Mouse (Mus musculus) midbrain, embryonic 13.5 days (tissue): Measurements from ENCODE around the gene Serpina9. TPM values are rescaled to one million over a fixed set of nuclear protein-coding genes. Genes with fewer than 3 reads are reported as not detected.

Experiments used
- ATAC-seq: fragments of 200-750 bp; cut with Nextera tagmentation; 2 replicates; pipeline ENCODE4 v1.8.0; 2017; ENCODE audit warnings: mild to moderate bottlenecking, moderate TSS enrichment, moderate library complexity
- H3K27ac ChIP-seq: fragments of 300-500 bp; sonication (generic); 2 replicates; pipeline ENCODE4 v1.5.1; 2015; ENCODE audit warnings: inconsistent platforms, mild to moderate bottlenecking, moderate library complexity
- H3K27me3 ChIP-seq: fragments of 300-500 bp; sonication (generic); 2 replicates; pipeline ENCODE4 v1.6.1; 2015; ENCODE audit warnings: mild to moderate bottlenecking, inconsistent platforms
- H3K36me3 ChIP-seq: fragments of 300-500 bp; sonication (generic); 2 replicates; pipeline ENCODE4 v1.6.1; 2015; ENCODE audit warnings: mild to moderate bottlenecking, inconsistent platforms
- H3K4me1 ChIP-seq: fragments of 300-500 bp; sonication (generic); replicated peaks from 2 replicates; pipeline ENCODE4 v1.6.1; 2015; ENCODE audit warnings: inconsistent platforms
- H3K4me2 ChIP-seq: fragments of 300-500 bp; sonication (generic); replicated peaks from 2 replicates; pipeline ENCODE4 v1.6.1; 2015; ENCODE audit warnings: moderate library complexity, mild to moderate bottlenecking, inconsistent platforms
- H3K4me3 ChIP-seq: fragments of 300-500 bp; sonication (generic); replicated peaks from 2 replicates; pipeline ENCODE4 v1.5.1; 2015; ENCODE audit warnings: mild to moderate bottlenecking, inconsistent platforms
- H3K9ac ChIP-seq: fragments of 300-500 bp; sonication (generic); replicated peaks from 2 replicates; pipeline ENCODE4 v1.6.1; 2015; ENCODE audit warnings: mild to moderate bottlenecking, inconsistent platforms
- H3K9me3 ChIP-seq: fragments of 300-500 bp; sonication (generic); 2 replicates; pipeline ENCODE4 v1.6.1; 2016; ENCODE audit warnings: mild to moderate bottlenecking, inconsistent platforms
- WGBS: fragments of 180-500 bp; shearing (Covaris S2); methylation state at CpG from one replicate; pipeline ENCODE4 v1.1.7; 2015; 5-methylcytosine and 5-hydroxymethylcytosine counted together
- polyA plus RNA-seq: library from polyadenylated mRNA; unstranded; fragments of >200 nt; fragmentation: Nextera tagmentation; extraction: Ambion mirVana; gene quantifications from 2 replicates; pipeline ENCODE4 v1.2.1, GENCODE M21; 2015

Serpina9 gene
- not detected in 2 replicates for polyA plus RNA-seq

GRCm38 (mm10) chr12:104013620-104014019, at the start of gene Serpina9:
TSS of gene Serpina9 (minus strand) at chr12:104013755.
- no peak for ATAC-seq
- H3K4me1 ChIP-seq = no peaks in the 10 kb centered on the region
- H3K4me2 ChIP-seq = no peak within 1 kb of the TSS
- no peaks in the 10 kb centered on the region for H3K27me3 ChIP-seq
- H3K4me3 ChIP-seq = no peak within 1 kb of the TSS
- WGBS = 92% methylated on average over 6 of the region's 6 CpGs
- H3K9ac ChIP-seq = no peak within 1 kb of the TSS
- no peaks in the 10 kb centered on the region for H3K9me3 ChIP-seq
- H3K36me3 ChIP-seq = no peaks in the 10 kb centered on the region
- H3K27ac ChIP-seq = no peak within 1 kb of the TSS

DNA sequence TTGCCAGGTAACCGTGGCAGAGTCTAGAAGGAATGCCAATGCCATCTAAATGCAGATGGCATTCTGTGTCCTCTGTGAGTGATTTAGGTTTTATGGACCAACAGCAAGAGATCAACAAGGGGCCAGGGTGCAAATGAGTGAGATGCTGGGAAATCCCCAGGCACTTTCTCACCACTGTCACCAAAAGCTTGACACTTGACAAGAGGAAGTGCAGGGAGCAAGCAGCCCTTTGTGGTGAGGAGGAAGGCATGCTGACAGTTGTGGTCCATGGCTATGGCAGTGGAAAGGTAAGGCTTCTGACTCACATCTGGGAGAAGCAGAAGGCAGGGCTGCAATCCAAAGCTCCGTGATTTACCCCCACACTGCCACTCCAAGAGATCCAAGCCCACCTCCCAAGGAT, 48.3 kb upstream of the Serpina9 start:
- no peak for ATAC-seq
- no peaks in the 10 kb centered on the region for H3K9me3 ChIP-seq
- WGBS = 53% methylated on average over 2 of the region's 2 CpGs

DNA sequence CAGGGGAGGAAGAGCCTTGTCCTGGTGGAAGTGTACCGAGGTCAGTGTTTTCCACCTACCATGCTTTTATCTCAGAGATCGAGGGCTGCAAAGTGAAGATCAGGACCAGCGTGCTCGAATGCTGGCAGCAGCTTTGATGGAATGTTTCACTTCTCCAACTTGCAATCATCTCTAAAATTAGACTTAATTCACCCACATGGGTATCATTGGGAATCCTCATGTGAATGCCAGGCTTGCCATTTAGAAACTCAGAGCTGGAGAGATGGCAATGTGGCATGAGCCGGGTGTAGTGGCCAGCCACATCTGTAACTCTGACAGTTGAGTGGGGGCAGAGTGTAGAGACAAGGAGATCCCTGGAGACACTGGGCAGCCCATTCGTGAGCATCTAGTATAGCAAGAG, 46.6 kb upstream of the Serpina9 start:
- Histone ChIP-seq H3K27me3 (no peaks in the 10 kb centered on the region), H3K27ac (no peak overlapping the region), H3K36me3 (no peaks in the 10 kb centered on the region), H3K9me3 (no peaks in the 10 kb centered on the region), H3K9ac (no peak overlapping the region), H3K4me1 (no peaks in the 10 kb centered on the region), H3K4me2 (no peak overlapping the region), H3K4me3 (no peak overlapping the region)
- ATAC-seq = no peak
- WGBS = 81% methylated on average over 6 of the region's 6 CpGs

More for the DNA sequence above, 48.3 kb upstream of the Serpina9 start:
- H3K4me1 ChIP-seq = peaks cover 3% of the 10 kb centered on the region; the same call in 1 of the 2 replicates
- no peak overlapping the region for H3K4me3 ChIP-seq
- no peak overlapping the region for H3K4me2 ChIP-seq
- H3K9ac ChIP-seq = no peak overlapping the region
- H3K36me3 ChIP-seq = no peaks in the 10 kb centered on the region
- no peak overlapping the region for H3K27ac ChIP-seq
- H3K27me3 ChIP-seq = no peaks in the 10 kb centered on the region

- Histone ChIP-seq H3K4me1 (no peaks in the 10 kb centered on the region), H3K4me3 (no peak overlapping the region), H3K4me2 (no peak overlapping the region), H3K36me3 (no peaks in the 10 kb centered on the region), H3K9ac (no peak overlapping the region), H3K27me3 (no peaks in the 10 kb centered on the region), H3K9me3 (no peaks in the 10 kb centered on the region), H3K27ac (no peak overlapping the region)
- no peak for ATAC-seq
- 86% methylated on average over 7 of the region's 7 CpGs for WGBS
Measured at GRCm38 (mm10) chr12:104057531-104057930, 44.0 kb upstream of the Serpina9 start.

- H3K4me3 ChIP-seq = no peak overlapping the region
- H3K27ac ChIP-seq = no peak overlapping the region
- no peaks in the 10 kb centered on the region for H3K36me3 ChIP-seq
- 64% methylated on average over 4 of the region's 4 CpGs for WGBS
- no peaks in the 10 kb centered on the region for H3K27me3 ChIP-seq
- H3K4me2 ChIP-seq = no peak overlapping the region
- no peaks in the 10 kb centered on the region for H3K9me3 ChIP-seq
- ATAC-seq = no peak
- H3K4me1 ChIP-seq = no peaks in the 10 kb centered on the region
- no peak overlapping the region for H3K9ac ChIP-seq
Measured at GRCm38 (mm10) chr12:104057050-104057449, 43.5 kb upstream of the Serpina9 start.

DNA sequence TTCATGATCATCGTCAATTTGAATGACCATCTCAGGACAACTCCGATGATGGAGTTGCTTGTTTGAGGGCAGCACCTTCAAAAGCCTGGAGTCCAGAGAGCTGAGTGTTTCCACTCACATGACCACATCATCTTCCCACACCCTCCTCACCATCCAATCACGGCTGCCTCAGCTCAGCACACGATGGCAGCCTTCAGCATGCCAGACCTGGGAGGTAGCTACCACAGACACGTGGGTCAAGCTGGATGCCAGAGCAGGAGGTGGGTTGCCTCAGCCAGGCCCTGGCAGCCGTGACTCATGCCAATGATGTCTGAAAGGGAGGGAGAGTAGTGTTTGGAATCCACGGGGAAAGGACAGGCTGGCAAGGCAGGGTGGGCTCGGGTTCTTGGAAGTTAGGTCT, 42.2 kb upstream of the Serpina9 start:
- Histone ChIP-seq H3K36me3 (no peaks in the 10 kb centered on the region), H3K4me2 (no peak overlapping the region)
- 86% methylated on average over 8 of the region's 8 CpGs for WGBS

GRCm38 (mm10) chr12:104053995-104054394, 40.4 kb upstream of the Serpina9 start:
- no peaks in the 10 kb centered on the region for H3K9me3 ChIP-seq
- no peak overlapping the region for H3K4me3 ChIP-seq
- no peak overlapping the region for H3K4me2 ChIP-seq
- no peaks in the 10 kb centered on the region for H3K27me3 ChIP-seq
- WGBS = 64% methylated on average over 1 of the region's 1 CpGs
- H3K36me3 ChIP-seq = no peaks in the 10 kb centered on the region
- no peak overlapping the region for H3K9ac ChIP-seq
- no peak overlapping the region for H3K27ac ChIP-seq
- H3K4me1 ChIP-seq = no peaks in the 10 kb centered on the region
- ATAC-seq = no peak

More for the DNA sequence above, 42.2 kb upstream of the Serpina9 start:
- Histone ChIP-seq H3K27me3 (no peaks in the 10 kb centered on the region), H3K4me1 (no peaks in the 10 kb centered on the region), H3K9ac (no peak overlapping the region), H3K27ac (no peak overlapping the region), H3K4me3 (no peak overlapping the region), H3K9me3 (no peaks in the 10 kb centered on the region)
- no peak for ATAC-seq

DNA sequence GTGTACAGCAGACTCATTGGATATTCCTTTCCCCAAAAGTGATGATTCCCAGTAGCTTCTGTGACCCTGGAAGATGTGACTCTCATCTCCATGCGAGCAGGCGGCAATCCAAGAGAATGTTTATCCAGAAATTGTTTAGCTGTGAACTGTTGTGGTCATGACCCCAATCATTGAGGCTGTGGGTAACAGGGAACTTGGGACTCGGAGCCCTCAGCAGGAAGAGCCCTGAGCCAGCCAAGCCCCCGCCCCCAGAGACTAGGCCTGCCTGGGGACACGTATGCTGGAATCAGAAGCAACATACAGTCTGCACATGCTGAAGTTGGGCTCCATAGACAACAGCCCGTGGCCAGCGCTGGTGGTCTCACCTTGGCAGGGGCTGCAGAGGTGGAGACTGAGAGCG, 32.2 kb upstream of the Serpina9 start:
- no peak overlapping the region for H3K4me2 ChIP-seq
- no peaks in the 10 kb centered on the region for H3K4me1 ChIP-seq
- H3K36me3 ChIP-seq = no peaks in the 10 kb centered on the region
- WGBS = 86% methylated on average over 8 of the region's 8 CpGs
- H3K9ac ChIP-seq = no peak overlapping the region
- H3K9me3 ChIP-seq = no peaks in the 10 kb centered on the region
- H3K4me3 ChIP-seq = no peak overlapping the region
- no peak for ATAC-seq
- no peaks in the 10 kb centered on the region for H3K27me3 ChIP-seq
- no peak overlapping the region for H3K27ac ChIP-seq

GRCm38 (mm10) chr12:104044343-104044742, 30.8 kb upstream of the Serpina9 start, which contains the start of gene Serpina12:
TSS of gene Serpina12 (minus strand) at chr12:104044443.
- Histone ChIP-seq H3K4me2 (no peak within 1 kb of the TSS), H3K36me3 (no peaks in the 10 kb centered on the region), H3K4me1 (no peaks in the 10 kb centered on the region), H3K27ac (no peak within 1 kb of the TSS), H3K27me3 (no peaks in the 10 kb centered on the region), H3K9me3 (no peaks in the 10 kb centered on the region), H3K9ac (no peak within 1 kb of the TSS), H3K4me3 (no peak within 1 kb of the TSS)
- no peak for ATAC-seq
- WGBS = 92% methylated on average over 7 of the region's 7 CpGs

GRCm38 (mm10) chr12:104042753-104043152, 29.2 kb upstream of the Serpina9 start:
- no peaks in the 10 kb centered on the region for H3K27me3 ChIP-seq
- no peaks in the 10 kb centered on the region for H3K4me1 ChIP-seq
- no peak overlapping the region for H3K27ac ChIP-seq
- H3K9ac ChIP-seq = no peak overlapping the region
- H3K9me3 ChIP-seq = no peaks in the 10 kb centered on the region
- 93% methylated on average over 2 of the region's 2 CpGs for WGBS
- H3K4me3 ChIP-seq = no peak overlapping the region
- no peak overlapping the region for H3K4me2 ChIP-seq
- no peaks in the 10 kb centered on the region for H3K36me3 ChIP-seq
- ATAC-seq = no peak

DNA sequence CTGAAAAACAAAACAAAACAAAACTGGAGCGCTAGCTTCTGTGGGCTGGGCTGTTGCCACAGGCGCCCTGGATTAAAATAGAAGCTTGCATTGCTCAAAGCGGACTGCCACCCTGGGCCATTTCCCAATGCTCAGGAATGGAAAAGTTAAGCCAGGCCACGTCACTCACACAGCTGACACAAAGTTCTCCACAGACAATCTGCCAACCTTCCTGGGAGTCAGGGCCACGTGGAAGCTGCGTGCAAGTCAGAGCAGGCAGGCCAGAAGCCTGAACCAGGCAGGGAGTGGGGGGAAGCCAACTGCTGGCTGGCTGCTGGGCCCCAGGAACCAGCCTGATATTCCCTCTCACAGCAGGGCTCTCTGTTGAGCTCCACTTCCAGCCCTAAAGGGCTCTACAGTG, 27.8 kb upstream of the Serpina9 start:
- no peak overlapping the region for H3K4me2 ChIP-seq
- 61% methylated on average over 6 of the region's 6 CpGs for WGBS
- H3K27me3 ChIP-seq = no peaks in the 10 kb centered on the region
- no peak overlapping the region for H3K9ac ChIP-seq
- H3K4me3 ChIP-seq = no peak overlapping the region
- H3K9me3 ChIP-seq = no peaks in the 10 kb centered on the region
- H3K36me3 ChIP-seq = no peaks in the 10 kb centered on the region
- no peak for ATAC-seq
- no peaks in the 10 kb centered on the region for H3K4me1 ChIP-seq
- H3K27ac ChIP-seq = no peak overlapping the region

GRCm38 (mm10) chr12:104038181-104038580, 24.6 kb upstream of the Serpina9 start:
- Histone ChIP-seq H3K36me3 (no peaks in the 10 kb centered on the region), H3K4me2 (no peak overlapping the region), H3K27me3 (no peaks in the 10 kb centered on the region), H3K4me3 (no peak overlapping the region), H3K9ac (no peak overlapping the region), H3K27ac (no peak overlapping the region), H3K9me3 (no peaks in the 10 kb centered on the region), H3K4me1 (no peaks in the 10 kb centered on the region)
- ATAC-seq = no peak
- WGBS = 95% methylated on average over 7 of the region's 7 CpGs

DNA sequence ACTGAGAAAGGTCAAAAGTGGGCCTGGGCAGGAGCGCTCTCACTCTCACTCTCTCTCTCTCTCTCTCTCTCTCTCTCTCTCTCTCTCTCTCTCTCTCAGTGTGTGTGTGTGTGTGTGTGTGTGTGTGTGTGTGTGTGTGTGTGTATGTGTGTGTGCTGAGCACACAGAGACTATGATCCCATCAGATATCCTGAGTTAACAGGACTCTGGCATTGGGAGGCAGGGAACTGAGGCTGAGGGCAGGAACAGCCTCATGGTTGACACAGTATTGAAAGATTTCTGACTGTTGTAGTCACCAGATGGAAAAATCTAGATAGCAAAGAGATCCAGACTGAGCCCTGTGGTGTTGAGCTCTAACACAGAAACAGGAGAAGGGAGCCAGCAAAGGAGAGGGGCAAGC, 20.2 kb upstream of the Serpina9 start:
- 89% methylated on average over 1 of the region's 1 CpGs for WGBS
- Histone ChIP-seq H3K4me2 (no peak overlapping the region), H3K9ac (no peak overlapping the region), H3K36me3 (no peaks in the 10 kb centered on the region), H3K9me3 (no peaks in the 10 kb centered on the region), H3K27me3 (no peaks in the 10 kb centered on the region), H3K4me1 (no peaks in the 10 kb centered on the region), H3K4me3 (no peak overlapping the region), H3K27ac (no peak overlapping the region)
- no peak for ATAC-seq
